Mouse (Mus musculus): ENCODE data around the gene Calcb.

DNA sequence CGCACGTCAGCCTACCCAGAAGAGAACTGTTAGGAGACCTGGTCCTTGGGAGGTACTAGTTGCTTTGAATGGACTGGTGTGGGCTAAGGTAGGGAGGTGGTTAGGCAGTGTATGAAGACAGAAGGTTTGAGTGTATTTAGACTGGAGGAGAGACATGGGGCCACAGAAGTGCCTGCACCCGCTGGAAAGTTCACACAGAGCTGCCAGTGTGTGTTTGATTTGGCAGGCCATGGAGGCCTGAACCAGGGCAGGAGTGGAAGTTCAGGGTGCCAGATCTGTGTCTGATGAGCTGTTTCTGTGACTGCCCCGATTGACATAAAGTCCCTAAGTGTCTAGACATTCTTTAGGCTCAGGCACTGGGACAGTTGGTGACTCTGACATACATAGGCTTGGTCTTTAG is 50.6 kb downstream of the Calcb start:
- TF ChIP-seq CTCF (IDR thresholded peaks at IDR 0.05; ENCODE audit: borderline replicate concordance, control insufficient read depth, extremely low read depth, insufficient read depth, low read length, poor library complexity) (no peak), POLR2A (IDR thresholded peaks at IDR 0.05; ENCODE audit: control insufficient read depth, extremely low read depth, insufficient read depth, low read length, poor library complexity) (no peak)
